Mouse (Mus musculus) limb, embryonic 14.5 days (tissue): ENCODE measurements around the gene Slc25a28. TPM values are rescaled to one million over a fixed set of nuclear protein-coding genes. Genes with fewer than 3 reads are reported as not detected.

ENCODE experiments used
- ATAC-seq: fragments of 200-750 bp; cut with Nextera tagmentation; 2 replicates; pipeline ENCODE4 v1.8.0; 2017; ENCODE audit warnings: low read depth, moderate number of reproducible peaks, moderate TSS enrichment; ENCODE audit not compliant: low FRiP score
- DNase-seq: peaks from one replicate; pipeline ENCODE4 v3.0.0-alpha.2; 2015; ENCODE audit warnings: low spot score
- H3K27ac ChIP-seq: fragments of 300-500 bp; sonication (generic); replicated peaks from 2 replicates; pipeline ENCODE4 v1.5.1; 2014; ENCODE audit warnings: low read depth, mild to moderate bottlenecking, low read length, moderate library complexity, mixed read lengths
- H3K27me3 ChIP-seq: fragments of 300-500 bp; sonication (generic); 2 replicates; pipeline ENCODE4 v1.6.1; 2014; ENCODE audit warnings: low read length, mixed read lengths; ENCODE audit not compliant: control insufficient read depth, insufficient read depth
- H3K36me3 ChIP-seq: fragments of 300-500 bp; sonication (generic); 2 replicates; pipeline ENCODE4 v1.6.1; 2014; ENCODE audit warnings: mild to moderate bottlenecking, low read length, moderate library complexity, mixed read lengths; ENCODE audit not compliant: control insufficient read depth, insufficient read depth
- H3K4me1 ChIP-seq: fragments of 300-500 bp; sonication (generic); 2 replicates; pipeline ENCODE4 v1.6.1; 2014; ENCODE audit warnings: antibody characterized with exemption, low read length, mixed read lengths; ENCODE audit not compliant: control insufficient read depth, insufficient read depth
- H3K4me2 ChIP-seq: fragments of 300-500 bp; sonication (generic); replicated peaks from 2 replicates; pipeline ENCODE4 v1.6.1; 2014; ENCODE audit warnings: low read depth, mild to moderate bottlenecking, low read length, moderate library complexity; ENCODE audit not compliant: severe bottlenecking
- H3K4me3 ChIP-seq: fragments of 300-500 bp; sonication (generic); replicated peaks from 2 replicates; pipeline ENCODE4 v1.5.1; 2014; ENCODE audit warnings: low read length
- H3K9ac ChIP-seq: fragments of 300-500 bp; sonication (generic); 2 replicates; pipeline ENCODE4 v1.6.1; 2014; ENCODE audit warnings: mild to moderate bottlenecking, low read depth, low read length, moderate library complexity; ENCODE audit not compliant: severe bottlenecking
- H3K9me3 ChIP-seq: fragments of 300-500 bp; sonication (generic); 2 replicates; pipeline ENCODE4 v1.6.1; 2016; ENCODE audit warnings: low read length; ENCODE audit not compliant: control insufficient read depth
- POLR2A ChIP-seq: fragments of 200-500 bp; IDR thresholded peaks from 2 replicates; pipeline ENCODE4 v1.8.0; 2012; ENCODE audit warnings: inconsistent platforms, mild to moderate bottlenecking, moderate library complexity, borderline replicate concordance; ENCODE audit not compliant: insufficient read depth, insufficient read length; ENCODE audit errors: extremely low read depth
- WGBS: fragments of 180-500 bp; shearing (Covaris S2); extraction: QIAGEN DNeasy Blood & Tissue Kit; methylation state at CpG from one replicate; pipeline ENCODE4 v1.1.7; 2014; 5-methylcytosine and 5-hydroxymethylcytosine counted together
- polyA plus RNA-seq, 2 experiments: library from polyadenylated mRNA; depleted of rRNA in 1 of 2; stranded (reverse) in 1 of 2; unstranded in 1 of 2; fragments of >200 nt; fragmentation: Nextera tagmentation in 1 of 2; extraction: Ambion mirVana in 1 of 2; gene quantifications; 2 replicates each; pipeline versions ENCODE4 v1.2.1 to v1.2.3; 2012 to 2014

Slc25a28 gene
- polyA plus RNA-seq, 2 experiments: 14.2 to 70.0 TPM

- H3K27me3 ChIP-seq: no peaks in the 10 kb centered on the region
- H3K9ac ChIP-seq: no peak overlapping the region
- no peak for TF ChIP-seq POLR2A
- H3K4me3 ChIP-seq: no peak overlapping the region
- DNase-seq: no peak
- 92% methylated on average over 14 of the region's 14 CpGs for WGBS
- H3K36me3 ChIP-seq: peaks cover 6% of the 10 kb centered on the region; the same call in 1 of the 2 replicates
- no peaks in the 10 kb centered on the region for H3K9me3 ChIP-seq
- H3K27ac ChIP-seq: no peak overlapping the region
- no peak overlapping the region for H3K4me2 ChIP-seq
- peaks cover 5% of the 10 kb centered on the region; the same call in 1 of the 2 replicates for H3K4me1 ChIP-seq
- ATAC-seq: no peak
Observed at GRCm38 (mm10) chr19:43692815-43693214, 18.1 kb upstream of the Slc25a28 start.

DNA sequence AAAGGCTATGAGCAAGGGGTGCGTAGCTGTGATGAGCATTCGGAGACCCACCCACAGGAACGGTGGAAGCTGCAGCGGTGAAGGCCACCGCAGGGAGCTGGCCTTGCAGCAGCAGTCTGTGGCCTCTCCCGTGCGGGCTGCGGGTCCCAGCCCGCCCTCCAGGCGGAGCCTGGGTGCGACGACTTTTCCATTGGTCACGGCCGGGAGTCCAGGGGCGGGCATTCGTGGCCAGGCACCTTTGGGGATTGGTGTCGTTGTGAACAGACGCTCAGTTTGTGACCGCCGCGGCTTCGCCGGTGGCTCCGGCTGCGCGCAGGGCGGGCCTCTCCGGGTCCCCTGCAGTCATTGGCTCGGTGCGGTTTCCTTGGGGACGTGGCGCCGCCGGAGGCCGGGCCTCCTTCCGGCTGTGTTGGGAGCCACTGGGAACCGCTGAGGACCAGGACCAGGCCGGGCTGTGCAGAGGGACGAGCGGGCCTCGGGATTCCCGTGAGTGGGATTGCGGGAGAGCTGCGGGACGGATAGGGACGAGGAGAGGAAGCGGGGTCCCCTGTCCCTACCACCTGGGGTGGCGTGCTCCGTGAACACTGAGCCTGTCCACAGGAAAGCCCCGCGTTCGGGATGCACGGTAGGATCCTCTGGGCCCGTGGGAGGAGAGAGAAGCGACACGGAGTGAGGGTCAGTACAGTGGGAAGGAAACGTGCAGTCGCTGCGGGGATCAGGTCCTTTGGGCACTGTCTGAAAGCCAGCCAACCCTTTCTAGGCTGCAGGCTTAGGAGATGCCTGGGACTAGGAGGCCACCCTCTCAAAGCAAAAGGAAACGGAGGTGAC lies 15.0 kb upstream of the Slc25a28 start, which contains the start of gene Entpd7:
Gene Entpd7 (plus strand): TSS at position 254 of the 828 bp plus-strand sequence.
- Histone ChIP-seq H3K36me3 (peaks cover 6% of the 10 kb centered on the region; the same call in 1 of the 2 replicates), H3K9me3 (no peaks in the 10 kb centered on the region), H3K4me3 (peak within 1 kb of the TSS; percentile 82), H3K4me1 (peaks cover 5% of the 10 kb centered on the region; the same call in 1 of the 2 replicates), H3K9ac (peak within 1 kb of the TSS; percentile 74), H3K4me2 (peak within 1 kb of the TSS; percentile 66), H3K27ac (peak within 1 kb of the TSS; percentile 38), H3K27me3 (no peaks in the 10 kb centered on the region)
- ATAC-seq (peak; percentile 95), DNase-seq (peak; percentile 92)
- WGBS: 0% methylated on average over 50 of the region's 60 CpGs
- peak; percentile 75; the same call in 1 of the 2 replicates for TF ChIP-seq POLR2A

- H3K36me3 ChIP-seq: no peaks in the 10 kb centered on the region
- WGBS: 88% methylated on average over 4 of the region's 4 CpGs
- DNase-seq (no peak), ATAC-seq (no peak)
- no peak overlapping the region for H3K27ac ChIP-seq
- H3K4me1 ChIP-seq: peaks cover 2% of the 10 kb centered on the region
- H3K4me3 ChIP-seq: no peak overlapping the region
- TF ChIP-seq POLR2A: no peak
- no peaks in the 10 kb centered on the region for H3K27me3 ChIP-seq
- no peaks in the 10 kb centered on the region for H3K9me3 ChIP-seq
- H3K4me2 ChIP-seq: no peak overlapping the region
- no peak overlapping the region for H3K9ac ChIP-seq
Observed at GRCm38 (mm10) chr19:43681541-43681940, 6.9 kb upstream of the Slc25a28 start.

DNA sequence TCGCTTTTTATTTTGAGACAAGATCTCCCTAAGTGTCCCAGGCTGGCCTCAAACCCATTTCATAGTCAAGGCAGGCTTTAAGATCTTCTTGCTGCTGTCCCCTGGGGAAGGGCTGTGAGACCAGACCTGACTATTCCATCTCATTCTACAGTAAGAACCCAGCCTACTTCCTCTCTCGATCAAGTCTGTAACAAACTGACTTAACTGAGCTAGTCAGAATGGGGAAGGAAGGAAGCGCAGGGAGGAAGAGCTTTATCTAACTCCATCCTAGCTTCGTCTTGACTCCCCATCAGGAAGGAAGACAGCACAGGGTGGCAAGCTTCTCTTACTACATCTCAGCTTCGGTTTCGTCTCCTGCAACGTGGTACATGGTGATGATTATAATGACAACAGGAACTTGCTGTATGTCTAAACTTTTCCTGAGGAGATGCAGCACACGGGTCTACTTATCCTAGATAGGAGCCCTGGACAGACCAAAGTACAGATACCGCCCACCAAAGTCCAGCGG lies 4.8 kb upstream of the Slc25a28 start:
- ATAC-seq (no peak), DNase-seq (no peak)
- 79% methylated on average over 10 of the region's 10 CpGs for WGBS
- TF ChIP-seq POLR2A: no peak
- peaks cover 9% of the 10 kb centered on the region for H3K4me1 ChIP-seq
- H3K4me2 ChIP-seq: no peak overlapping the region
- H3K27me3 ChIP-seq: no peaks in the 10 kb centered on the region
- H3K27ac ChIP-seq: no peak overlapping the region
- no peak overlapping the region for H3K9ac ChIP-seq
- H3K4me3 ChIP-seq: no peak overlapping the region
- H3K36me3 ChIP-seq: no peaks in the 10 kb centered on the region
- no peaks in the 10 kb centered on the region for H3K9me3 ChIP-seq

GRCm38 (mm10) chr19:43678467-43679003 lies 3.9 kb upstream of the Slc25a28 start:
- no peak overlapping the region for H3K4me3 ChIP-seq
- no peak for ATAC-seq
- H3K9me3 ChIP-seq: no peaks in the 10 kb centered on the region
- no peaks in the 10 kb centered on the region for H3K27me3 ChIP-seq
- H3K4me2 ChIP-seq: no peak overlapping the region
- peaks cover 12% of the 10 kb centered on the region for H3K4me1 ChIP-seq
- no peak overlapping the region for H3K9ac ChIP-seq
- 79% methylated on average over 8 of the region's 8 CpGs for WGBS
- no peak overlapping the region for H3K27ac ChIP-seq
- H3K36me3 ChIP-seq: no peaks in the 10 kb centered on the region
- TF ChIP-seq POLR2A: no peak
- no peak for DNase-seq
